Mouse (Mus musculus) thymus, adult 2 months (tissue): ENCODE measurements at regions not wholly inside any gene's neighbourhood (a gene's known extent, or its start where the extent isn't known, plus 50 kb on each side); places are given as distances from the start of the nearest gene placed in this dataset.

Experiments
- CTCF ChIP-seq: fragments of 200-500 bp; IDR thresholded peaks from 2 replicates; pipeline ENCODE4 v1.5.1; 2012; ENCODE audit warnings: mild to moderate bottlenecking, control low read depth, low read length, moderate library complexity, borderline replicate concordance; ENCODE audit not compliant: control insufficient read depth, poor library complexity, insufficient read depth; ENCODE audit errors: extremely low read depth
- POLR2A ChIP-seq: fragments of 200-500 bp; IDR thresholded peaks from 2 replicates; pipeline ENCODE4 v1.6.1; 2012; ENCODE audit warnings: mild to moderate bottlenecking, low read length, control low read depth, moderate library complexity; ENCODE audit not compliant: control insufficient read depth, poor library complexity, insufficient read depth; ENCODE audit errors: extremely low read depth

GRCm38 (mm10) chr16:8002339-8003089, 422.4 kb downstream of the Tmem114 start:
- no peak for TF ChIP-seq CTCF
- no peak for TF ChIP-seq POLR2A
